Mouse (Mus musculus): Measurements from ENCODE around the gene Tnfrsf1b.
A peak's percentile ranks its signal among the peaks of the same experiment; 100 is the strongest.

Gene Tnfrsf1b

DNA sequence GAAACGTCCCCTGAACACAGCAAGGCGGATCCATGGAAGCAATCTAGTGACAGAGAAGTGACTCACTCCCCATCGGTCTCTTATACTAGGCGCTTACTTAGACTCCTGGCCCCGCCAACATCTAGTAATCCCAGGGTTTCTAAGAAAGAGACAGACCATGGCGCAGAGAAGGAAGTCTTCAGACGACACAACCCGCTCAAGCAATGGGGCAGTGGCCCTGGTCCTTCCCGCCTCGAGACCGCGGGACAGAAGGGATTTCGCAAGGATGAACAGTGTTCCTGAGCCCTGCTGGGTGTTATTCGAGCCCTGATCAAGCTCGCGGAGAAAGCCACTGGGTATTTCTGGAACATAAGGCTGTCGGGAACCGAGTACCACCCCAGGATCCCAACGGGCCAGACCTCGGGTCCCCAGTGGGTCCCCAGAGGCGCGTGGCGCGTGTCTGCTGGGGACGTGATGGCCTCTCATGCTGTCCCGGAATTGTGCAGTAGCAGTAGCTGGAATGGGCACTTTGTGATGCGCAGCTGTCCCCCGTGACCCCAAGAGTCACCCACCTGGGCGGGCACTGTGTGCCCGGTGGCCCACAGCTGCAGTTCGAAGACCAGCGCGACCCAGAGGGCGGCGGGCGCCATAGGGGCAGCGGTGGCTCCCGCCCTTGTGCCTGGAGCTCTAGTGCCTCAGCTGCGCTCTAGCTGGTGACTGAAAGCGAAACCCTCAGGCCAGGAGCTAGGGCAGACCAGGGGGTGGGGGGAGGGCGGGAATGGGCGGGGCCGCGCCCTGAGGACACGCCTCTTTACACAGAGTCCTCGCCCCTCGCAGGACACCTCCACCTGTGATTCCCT, at the start of gene Tnfrsf1b:
Gene Tnfrsf1b, minus strand, starts transcription at position 698 of the 839 bp plus-strand sequence.
- no peak for DNase-seq (ENCODE audit: low read depth, low spot score)

DNA sequence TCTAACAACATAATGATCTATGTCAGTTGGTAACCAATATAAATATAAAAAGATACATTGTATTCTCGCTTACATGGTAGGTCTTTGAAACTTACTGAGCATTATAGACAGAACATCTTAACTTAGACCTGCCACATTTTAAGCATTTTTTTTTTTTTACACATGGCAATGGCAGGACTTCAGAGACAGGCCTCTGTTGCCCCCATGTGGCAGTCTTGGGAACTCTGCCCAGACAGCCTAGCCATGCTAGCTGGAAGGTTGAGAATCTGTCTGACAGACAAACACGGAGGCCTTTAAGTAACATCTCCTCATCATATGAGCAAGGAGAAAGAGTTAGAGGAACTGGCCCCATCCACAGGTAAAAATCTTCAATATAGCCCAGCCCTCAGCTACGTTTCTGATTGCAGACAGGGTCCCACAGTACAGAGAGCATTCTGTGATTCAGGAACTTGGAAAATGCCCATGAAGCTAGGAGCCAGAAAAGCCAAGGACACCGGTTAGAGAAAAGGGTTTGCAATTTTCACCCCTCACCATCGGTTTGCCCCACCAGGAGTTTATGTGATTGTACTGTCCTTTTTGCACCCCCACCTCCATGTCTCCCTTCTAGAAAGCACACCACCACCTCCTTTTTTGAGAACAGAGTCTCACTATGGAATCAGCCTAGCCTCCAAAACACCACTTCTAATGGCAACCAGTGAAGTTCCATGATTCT, 49.1 kb upstream of the Tnfrsf1b start:
- DNase-seq (ENCODE audit: low read depth, low spot score): no peak

DNA sequence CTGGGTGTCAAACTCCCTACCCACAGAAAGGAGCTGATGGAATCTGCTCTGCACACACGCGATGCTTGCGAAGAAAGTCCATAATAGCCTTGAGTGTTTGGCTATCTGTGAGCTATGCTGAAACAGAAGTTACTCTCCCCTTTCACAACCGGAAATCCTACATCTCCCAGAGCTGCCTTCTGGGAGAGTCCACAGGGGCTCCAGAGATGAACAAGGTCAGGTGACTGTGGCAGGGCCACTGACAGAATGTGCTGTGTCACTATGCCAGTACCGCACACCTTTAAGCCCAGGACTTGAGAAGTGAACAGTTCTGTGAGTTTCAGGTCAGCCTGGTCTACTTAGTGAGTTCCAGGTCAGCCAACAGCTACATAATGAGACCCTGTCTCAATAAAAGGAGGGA, 47.9 kb upstream of the Tnfrsf1b start:
- DNase-seq (ENCODE audit: low read depth, low spot score): no peak

- DNase-seq (ENCODE audit: low read depth, low spot score): peak; percentile 29
These were observed 39.9 kb upstream of the Tnfrsf1b start for GRCm38 (mm10) chr4:145286369-145287120.

DNA sequence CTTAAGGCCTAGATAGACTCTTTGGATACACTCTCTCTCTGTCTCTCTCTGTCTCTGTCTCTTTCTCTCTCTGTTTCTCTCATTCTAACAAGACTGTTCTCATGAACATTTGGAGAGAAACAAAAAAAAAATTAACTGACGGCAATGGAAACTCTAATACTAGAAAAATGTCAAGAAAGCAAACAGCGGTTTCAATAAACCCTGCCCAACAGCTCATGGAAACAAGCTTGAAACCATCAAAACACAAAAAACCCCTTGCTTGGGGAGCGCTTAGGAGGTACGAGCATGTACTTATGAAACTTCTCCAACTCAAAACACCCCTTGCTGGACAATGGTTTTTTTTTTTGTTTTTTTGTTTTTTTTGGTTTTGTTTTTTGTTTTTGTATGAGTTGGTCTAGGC, 38.0 kb upstream of the Tnfrsf1b start:
- DNase-seq (ENCODE audit: low read depth, low spot score): no peak

DNA sequence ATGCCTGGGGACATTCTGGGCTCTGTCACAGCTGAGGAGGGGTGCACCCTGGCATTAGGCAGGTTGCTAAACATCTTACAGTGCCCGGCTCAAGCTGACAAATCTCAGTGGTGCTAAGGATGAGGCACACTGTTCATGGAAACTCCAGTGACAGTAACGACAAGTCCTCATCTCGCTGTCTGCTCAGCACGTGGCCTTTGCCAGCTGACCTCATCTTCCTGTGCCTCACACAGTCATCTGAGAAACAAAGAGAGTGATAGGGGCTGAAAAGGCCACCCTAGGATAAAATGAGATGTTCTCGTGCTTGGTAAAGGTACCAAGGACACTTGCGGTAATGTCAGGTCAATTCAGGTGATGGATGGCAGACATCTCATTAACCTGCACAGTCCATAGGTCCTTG, 36.8 kb upstream of the Tnfrsf1b start:
- DNase-seq (ENCODE audit: low read depth, low spot score): no peak

DNA sequence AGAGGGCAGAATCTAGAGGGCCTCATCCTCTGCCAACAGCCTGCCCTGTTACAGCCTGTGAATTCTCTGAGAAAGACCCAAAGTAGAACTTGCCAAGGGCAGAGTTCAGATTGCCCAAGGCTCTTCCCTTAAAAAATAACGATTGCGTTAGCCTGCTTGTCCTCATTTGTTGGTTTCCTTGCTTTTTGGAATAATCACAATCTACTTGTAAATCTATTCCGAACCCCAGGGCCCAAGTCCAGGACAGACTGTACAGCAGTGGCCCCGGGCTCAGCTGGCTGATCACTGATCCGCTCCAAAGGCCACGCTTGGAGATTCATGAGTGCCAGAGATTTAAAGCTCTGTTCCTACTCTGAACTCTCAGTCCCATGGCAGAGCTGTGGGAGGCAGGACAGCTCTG, 34.3 kb upstream of the Tnfrsf1b start:
- no peak for DNase-seq (ENCODE audit: low read depth, low spot score)

- DNase-seq (ENCODE audit: low read depth, low spot score): no peak
These were observed 32.2 kb upstream of the Tnfrsf1b start for GRCm38 (mm10) chr4:145278724-145279370.

GRCm38 (mm10) chr4:145278231-145278630, 31.6 kb upstream of the Tnfrsf1b start:
- DNase-seq (ENCODE audit: low read depth, low spot score): no peak

- no peak for DNase-seq (ENCODE audit: low read depth, low spot score)
These were observed 29.9 kb upstream of the Tnfrsf1b start for GRCm38 (mm10) chr4:145276368-145277249.

GRCm38 (mm10) chr4:145274887-145275286, 28.2 kb upstream of the Tnfrsf1b start:
- DNase-seq (ENCODE audit: low read depth, low spot score): no peak

- no peak for DNase-seq (ENCODE audit: low read depth, low spot score)
These were observed 27.3 kb upstream of the Tnfrsf1b start for GRCm38 (mm10) chr4:145273923-145274322.

- DNase-seq (ENCODE audit: low read depth, low spot score): no peak
These were observed 26.1 kb upstream of the Tnfrsf1b start for GRCm38 (mm10) chr4:145272763-145273162.

DNA sequence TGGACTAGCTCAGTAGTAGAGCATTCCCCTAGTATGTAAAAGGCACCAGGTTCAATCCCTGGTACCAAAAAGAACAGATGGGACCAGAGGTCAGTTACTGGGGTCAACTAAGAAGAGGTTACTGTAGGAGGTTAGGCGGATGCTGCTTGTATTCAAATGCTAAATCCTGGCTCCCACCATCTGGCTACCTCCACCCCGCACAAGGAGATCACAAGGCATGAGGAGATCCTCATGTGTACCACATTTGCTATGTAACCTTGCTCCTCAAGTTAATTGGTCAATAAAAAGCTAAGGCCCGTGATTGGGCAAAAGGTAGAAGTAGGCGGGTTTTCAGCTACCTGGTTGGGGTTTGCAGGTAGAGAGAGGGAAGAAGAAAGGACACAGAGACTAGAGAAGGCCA, 25.0 kb upstream of the Tnfrsf1b start:
- no peak for DNase-seq (ENCODE audit: low read depth, low spot score)

- DNase-seq (ENCODE audit: low read depth, low spot score): no peak
These were observed 23.5 kb upstream of the Tnfrsf1b start for GRCm38 (mm10) chr4:145270136-145270535.

DNA sequence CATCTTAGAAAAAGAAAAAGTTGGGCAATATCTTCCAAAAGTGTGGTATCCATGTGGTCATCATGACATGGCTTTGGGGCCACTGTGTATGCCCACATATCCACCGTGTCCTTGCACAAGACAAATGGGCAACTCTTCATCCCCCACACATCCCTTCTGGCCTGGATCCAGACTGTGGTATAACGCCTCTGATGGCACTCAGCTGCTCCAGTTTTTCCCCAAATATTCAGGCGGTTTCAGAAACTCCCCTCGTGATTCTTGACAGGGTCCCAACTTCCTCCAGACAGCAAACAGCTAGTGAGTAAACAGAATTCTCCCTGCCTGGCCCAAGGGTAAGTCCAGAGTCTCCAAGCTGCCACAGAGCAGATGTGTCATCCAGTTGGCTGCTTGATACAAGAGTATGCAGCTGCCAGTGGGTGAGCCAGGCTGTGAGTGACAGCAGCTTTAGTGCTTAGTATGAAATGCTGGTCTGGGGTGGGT, 21.0 kb upstream of the Tnfrsf1b start:
- no peak for DNase-seq (ENCODE audit: low read depth, low spot score)

GRCm38 (mm10) chr4:145266505-145266904, 19.8 kb upstream of the Tnfrsf1b start:
- no peak for DNase-seq (ENCODE audit: low read depth, low spot score)

DNA sequence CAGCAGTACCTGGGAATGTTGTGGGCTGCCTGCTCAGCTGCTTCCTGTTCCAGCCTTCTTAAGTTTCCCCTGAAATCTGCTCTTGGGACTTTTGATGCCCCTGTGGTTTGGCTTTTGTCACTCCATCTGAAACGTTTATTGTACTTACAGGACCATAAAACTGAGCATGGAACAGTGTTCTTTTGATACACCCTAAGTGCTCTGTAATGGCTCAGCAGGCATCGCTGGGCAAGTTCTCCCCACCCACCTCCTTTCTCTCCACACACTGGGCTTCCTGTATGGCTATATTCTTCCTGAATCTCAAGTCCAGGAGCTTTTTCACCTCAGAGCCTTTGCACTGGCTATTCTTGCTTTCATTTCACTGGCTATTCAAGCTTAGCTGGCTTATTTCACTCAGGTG, 18.1 kb upstream of the Tnfrsf1b start:
- no peak for DNase-seq (ENCODE audit: low read depth, low spot score)

DNA sequence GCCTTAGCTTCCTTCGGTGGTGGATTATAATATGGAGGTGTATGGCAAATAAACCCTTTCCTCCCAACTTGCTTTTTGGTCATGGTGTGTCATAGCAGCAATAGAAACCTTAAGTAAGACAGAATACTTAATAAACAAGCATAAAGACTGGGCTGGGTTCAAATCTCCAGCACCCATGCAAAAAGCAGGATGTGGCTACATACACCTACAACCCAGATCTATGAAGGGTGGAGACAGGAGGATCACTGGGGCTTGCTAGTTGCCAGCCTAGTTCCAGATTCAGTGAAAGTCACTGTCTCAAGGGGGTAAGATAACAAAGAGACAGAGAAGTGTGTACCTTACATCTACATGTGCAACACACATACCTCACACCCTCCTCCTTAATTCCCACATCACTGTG, 16.9 kb upstream of the Tnfrsf1b start:
- DNase-seq (ENCODE audit: low read depth, low spot score): no peak

DNA sequence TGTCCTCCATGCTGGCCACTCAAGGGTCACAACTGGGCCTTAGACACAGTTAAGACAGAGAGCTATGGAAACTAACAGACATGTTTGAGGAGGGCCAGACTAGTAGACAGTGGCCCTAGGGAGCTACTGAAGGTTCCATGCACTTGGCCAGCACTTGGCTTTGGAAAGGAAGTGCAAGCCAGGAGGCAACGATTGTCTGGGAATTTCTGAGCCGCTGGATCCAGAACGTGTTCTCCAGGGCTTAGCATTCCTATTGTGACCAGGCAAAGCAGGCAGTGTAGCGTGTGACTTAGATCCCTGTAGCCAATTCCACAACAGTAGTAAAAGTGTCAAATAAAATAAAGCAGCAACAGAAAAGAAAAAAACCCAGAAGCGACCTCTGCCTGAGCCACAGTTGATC, 14.1 kb upstream of the Tnfrsf1b start:
- DNase-seq (ENCODE audit: low read depth, low spot score): no peak
